Mouse (Mus musculus): ENCODE results near the gene Phc1. TPM values are rescaled to one million over a fixed set of nuclear protein-coding genes. Genes with fewer than 3 reads are reported as not detected.
A peak's percentile ranks its signal among the peaks of the same experiment; 100 is the strongest.

Gene Phc1
- polyA plus RNA-seq, 1 experiment from 2014 or later: 30.6 TPM

DNA sequence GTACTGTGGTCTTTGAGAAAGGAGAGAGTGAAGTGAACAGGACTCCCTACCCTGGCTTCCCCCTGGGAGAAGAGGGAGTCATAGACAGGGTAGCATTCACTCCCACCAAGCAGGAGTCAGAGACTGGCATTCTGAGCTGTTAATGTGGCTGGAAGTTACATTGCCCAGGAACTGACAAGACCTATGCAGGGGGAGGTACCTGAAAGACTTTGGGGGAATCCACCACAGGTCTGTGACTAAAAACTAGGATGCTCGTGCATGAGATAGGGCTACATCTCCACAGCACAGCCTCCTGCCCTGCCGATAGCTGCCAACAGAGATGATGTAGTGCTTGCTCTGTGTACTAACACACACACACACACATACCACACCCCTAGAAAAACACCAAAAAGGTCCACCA lies 56.9 kb downstream of the Phc1 start:
- Histone ChIP-seq H3K27ac (ENCODE audit: low read depth, low read length) (no peak overlapping the region), H3K9me3 (replicated peaks; ENCODE audit: control insufficient read depth, low read length) (no peaks in the 10 kb centered on the region), H3K4me2 (ENCODE audit: low read length) (no peak overlapping the region), H3K4me1 (ENCODE audit: control insufficient read depth, insufficient read depth, low read length) (no peaks in the 10 kb centered on the region), H3K4me3 (ENCODE audit: low read depth, low read length) (no peak overlapping the region), H3K36me3 (ENCODE audit: control insufficient read depth, insufficient read depth, low read length) (no peaks in the 10 kb centered on the region), H3K27me3 (replicated peaks; ENCODE audit: control insufficient read depth, insufficient read depth, low read length) (no peaks in the 10 kb centered on the region), H3K9ac (ENCODE audit: low read length) (no peak overlapping the region)
- DNase-seq (ENCODE audit: low spot score): no peak
- ATAC-seq: no peak
- WGBS: 88% methylated on average over 2 of the region's 2 CpGs

DNA sequence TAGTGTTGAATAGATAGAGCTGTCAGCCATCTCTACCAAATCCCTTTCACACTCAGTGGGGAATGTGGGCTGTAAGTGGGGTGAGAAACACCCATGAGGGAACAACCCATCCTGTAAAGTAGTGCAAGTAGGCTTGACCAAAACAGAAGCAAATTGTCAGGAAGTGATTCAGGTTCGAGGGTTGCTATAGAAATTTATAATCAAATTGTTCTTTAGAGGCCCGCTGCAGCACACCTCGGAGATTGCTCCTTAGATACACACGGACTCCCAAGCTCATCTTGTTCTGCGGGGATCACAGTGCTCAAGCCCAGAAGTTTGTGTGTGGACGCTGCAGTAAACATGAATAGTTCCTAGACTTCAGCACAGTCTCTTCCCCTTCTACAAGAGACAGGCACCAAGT lies 57.6 kb downstream of the Phc1 start, which contains the start of gene Klrg1:
Gene Klrg1, minus strand, starts transcription at position 101 of the 400 bp plus-strand sequence.
- no peaks in the 10 kb centered on the region for H3K36me3 ChIP-seq (ENCODE audit: control insufficient read depth, insufficient read depth, low read length)
- no peak within 1 kb of the TSS for H3K9ac ChIP-seq (ENCODE audit: low read length)
- H3K9me3 ChIP-seq (replicated peaks; ENCODE audit: control insufficient read depth, low read length): no peaks in the 10 kb centered on the region
- no peaks in the 10 kb centered on the region for H3K27me3 ChIP-seq (replicated peaks; ENCODE audit: control insufficient read depth, insufficient read depth, low read length)
- ATAC-seq (no peak), DNase-seq (ENCODE audit: low spot score) (no peak)
- no peak within 1 kb of the TSS for H3K4me3 ChIP-seq (ENCODE audit: low read depth, low read length)
- H3K4me2 ChIP-seq (ENCODE audit: low read length): no peak within 1 kb of the TSS
- no peak within 1 kb of the TSS for H3K27ac ChIP-seq (ENCODE audit: low read depth, low read length)
- no peaks in the 10 kb centered on the region for H3K4me1 ChIP-seq (ENCODE audit: control insufficient read depth, insufficient read depth, low read length)
- 85% methylated on average over 6 of the region's 6 CpGs for WGBS

DNA sequence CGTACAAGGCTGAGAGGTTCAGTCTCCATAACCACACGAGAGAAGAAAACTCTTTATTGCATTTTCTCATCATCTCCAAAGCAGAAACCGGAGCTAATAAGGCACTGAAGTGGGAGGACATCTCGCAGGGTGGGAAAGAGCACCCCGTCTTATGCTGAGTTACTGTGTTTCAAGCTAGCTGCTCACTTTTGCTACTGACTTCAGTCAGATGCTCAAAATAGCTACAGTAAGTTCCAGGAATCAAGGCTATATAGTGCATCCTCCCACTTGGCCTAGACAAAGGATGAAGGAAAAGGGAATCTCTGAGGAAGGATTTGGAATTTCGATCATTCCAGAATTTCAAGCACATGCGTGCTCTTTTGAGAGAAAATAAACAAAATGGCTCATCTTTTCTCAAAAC lies 63.8 kb downstream of the Phc1 start:
- H3K27me3 ChIP-seq (replicated peaks; ENCODE audit: control insufficient read depth, insufficient read depth, low read length): no peaks in the 10 kb centered on the region
- ATAC-seq (no peak), DNase-seq (ENCODE audit: low spot score) (no peak)
- no peaks in the 10 kb centered on the region for H3K4me1 ChIP-seq (ENCODE audit: control insufficient read depth, insufficient read depth, low read length)
- H3K4me3 ChIP-seq (ENCODE audit: low read depth, low read length): no peak overlapping the region
- H3K27ac ChIP-seq (ENCODE audit: low read depth, low read length): no peak overlapping the region
- H3K9ac ChIP-seq (ENCODE audit: low read length): no peak overlapping the region
- no peaks in the 10 kb centered on the region for H3K9me3 ChIP-seq (replicated peaks; ENCODE audit: control insufficient read depth, low read length)
- no peak overlapping the region for H3K4me2 ChIP-seq (ENCODE audit: low read length)
- WGBS: 92% methylated on average over 7 of the region's 7 CpGs
- no peaks in the 10 kb centered on the region for H3K36me3 ChIP-seq (ENCODE audit: control insufficient read depth, insufficient read depth, low read length)

DNA sequence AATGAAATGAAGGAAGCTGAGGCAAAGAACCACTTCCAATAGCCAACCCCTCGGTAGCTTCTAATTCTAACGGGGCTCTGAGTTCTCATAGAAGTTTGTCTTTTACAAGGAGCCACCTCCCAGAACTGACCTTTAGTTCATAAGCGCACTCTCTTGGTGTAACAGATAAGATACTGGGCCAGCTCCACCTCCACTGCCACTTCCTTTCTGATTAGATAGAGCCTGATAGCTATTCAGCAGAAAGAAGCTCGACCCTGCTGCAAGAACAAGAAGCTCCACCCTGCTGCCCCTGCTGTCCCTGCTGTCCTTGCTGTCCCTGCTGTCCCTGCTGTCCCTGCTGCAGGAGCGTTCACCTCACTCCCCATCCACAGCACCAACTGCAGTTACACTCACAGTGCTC lies 65.8 kb downstream of the Phc1 start:
- DNase-seq (ENCODE audit: low spot score): no peak
- ATAC-seq: no peak
- no peaks in the 10 kb centered on the region for H3K9me3 ChIP-seq (replicated peaks; ENCODE audit: control insufficient read depth, low read length)

DNA sequence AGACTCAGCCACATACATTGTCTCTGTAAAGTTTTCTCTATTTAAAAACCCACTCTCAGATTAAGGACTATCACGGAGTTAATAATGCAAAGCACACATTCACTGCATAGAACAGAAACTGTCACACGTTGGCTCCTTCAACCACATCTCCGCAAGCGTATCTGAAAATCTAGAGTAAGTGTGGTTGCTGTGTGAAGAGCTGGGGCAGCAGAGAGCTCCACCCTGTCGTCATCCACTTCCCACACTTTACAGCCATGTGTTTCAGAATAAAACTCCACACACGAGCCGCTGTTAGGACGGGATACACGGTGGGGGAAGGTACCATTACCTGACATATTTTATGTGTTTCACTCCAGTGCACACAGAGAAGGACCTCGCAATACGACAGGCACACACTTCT lies 70.2 kb downstream of the Phc1 start:
- Histone ChIP-seq H3K27ac (ENCODE audit: low read depth, low read length) (no peak overlapping the region), H3K4me1 (ENCODE audit: control insufficient read depth, insufficient read depth, low read length) (no peaks in the 10 kb centered on the region), H3K36me3 (ENCODE audit: control insufficient read depth, insufficient read depth, low read length) (no peaks in the 10 kb centered on the region), H3K4me2 (ENCODE audit: low read length) (no peak overlapping the region), H3K4me3 (ENCODE audit: low read depth, low read length) (no peak overlapping the region), H3K9me3 (replicated peaks; ENCODE audit: control insufficient read depth, low read length) (no peaks in the 10 kb centered on the region), H3K27me3 (replicated peaks; ENCODE audit: control insufficient read depth, insufficient read depth, low read length) (no peaks in the 10 kb centered on the region), H3K9ac (ENCODE audit: low read length) (no peak overlapping the region)
- no peak for ATAC-seq
- no peak for DNase-seq (ENCODE audit: low spot score)
- 85% methylated on average over 11 of the region's 11 CpGs for WGBS

More for the DNA sequence above, 65.8 kb downstream of the Phc1 start:
- H3K4me2 ChIP-seq (ENCODE audit: low read length): no peak overlapping the region
- H3K27me3 ChIP-seq (replicated peaks; ENCODE audit: control insufficient read depth, insufficient read depth, low read length): no peaks in the 10 kb centered on the region
- no peak overlapping the region for H3K4me3 ChIP-seq (ENCODE audit: low read depth, low read length)
- no peak overlapping the region for H3K27ac ChIP-seq (ENCODE audit: low read depth, low read length)
- WGBS: 71% methylated on average over 5 of the region's 5 CpGs
- no peaks in the 10 kb centered on the region for H3K36me3 ChIP-seq (ENCODE audit: control insufficient read depth, insufficient read depth, low read length)
- H3K9ac ChIP-seq (ENCODE audit: low read length): no peak overlapping the region
- no peaks in the 10 kb centered on the region for H3K4me1 ChIP-seq (ENCODE audit: control insufficient read depth, insufficient read depth, low read length)

DNA sequence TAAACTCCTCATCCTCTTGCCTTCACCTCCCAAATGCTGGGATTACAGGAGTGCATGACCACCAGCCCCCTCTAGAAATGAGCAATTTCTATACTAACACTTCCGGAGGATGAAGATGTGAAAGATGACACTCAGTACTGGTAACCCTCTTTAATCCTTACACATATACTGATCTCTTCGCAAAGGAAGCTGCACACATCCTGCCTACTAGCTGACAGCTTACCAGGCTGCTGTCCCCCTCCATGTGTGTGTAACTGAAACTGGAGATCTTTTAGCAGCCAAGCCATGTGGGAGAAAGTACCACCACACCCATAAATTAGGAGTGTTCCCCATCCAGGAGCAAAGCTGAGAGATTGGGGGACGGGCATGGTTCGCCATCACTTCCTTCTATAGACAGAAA lies 71.2 kb downstream of the Phc1 start:
- H3K4me2 ChIP-seq (ENCODE audit: low read length): no peak overlapping the region
- ATAC-seq (peak; percentile 65; the same call in 1 of the 2 replicates), DNase-seq (ENCODE audit: low spot score) (peak; percentile 17)
- H3K36me3 ChIP-seq (ENCODE audit: control insufficient read depth, insufficient read depth, low read length): no peaks in the 10 kb centered on the region
- no peaks in the 10 kb centered on the region for H3K9me3 ChIP-seq (replicated peaks; ENCODE audit: control insufficient read depth, low read length)
- H3K27ac ChIP-seq (ENCODE audit: low read depth, low read length): peak overlapping the region; percentile 9; the same call in 1 of the 2 replicates
- H3K9ac ChIP-seq (ENCODE audit: low read length): no peak overlapping the region
- no peaks in the 10 kb centered on the region for H3K4me1 ChIP-seq (ENCODE audit: control insufficient read depth, insufficient read depth, low read length)
- H3K4me3 ChIP-seq (ENCODE audit: low read depth, low read length): no peak overlapping the region
- H3K27me3 ChIP-seq (replicated peaks; ENCODE audit: control insufficient read depth, insufficient read depth, low read length): no peaks in the 10 kb centered on the region
- 78% methylated on average over 4 of the region's 4 CpGs for WGBS

DNA sequence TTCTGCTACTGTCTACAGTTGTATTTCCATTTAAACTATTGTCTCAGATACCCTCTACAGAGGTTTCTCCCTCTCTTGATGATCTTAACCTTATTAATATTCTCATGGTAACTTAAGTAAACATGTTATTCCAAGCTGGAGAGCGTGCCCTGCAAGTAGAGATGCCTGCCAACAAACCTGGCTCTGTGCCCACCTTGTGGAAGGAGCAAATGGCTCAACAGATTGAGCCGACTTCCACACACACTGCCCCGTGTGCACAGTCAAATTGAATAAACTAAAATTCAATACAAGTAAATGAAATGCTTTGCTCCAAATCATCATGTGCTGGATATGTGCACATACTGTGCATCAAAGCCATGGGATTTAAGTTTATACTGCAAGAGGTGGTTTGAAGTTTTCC lies 71.8 kb downstream of the Phc1 start:
- Histone ChIP-seq H3K9ac (ENCODE audit: low read length) (no peak overlapping the region), H3K9me3 (replicated peaks; ENCODE audit: control insufficient read depth, low read length) (no peaks in the 10 kb centered on the region), H3K27me3 (replicated peaks; ENCODE audit: control insufficient read depth, insufficient read depth, low read length) (no peaks in the 10 kb centered on the region), H3K4me1 (ENCODE audit: control insufficient read depth, insufficient read depth, low read length) (no peaks in the 10 kb centered on the region), H3K27ac (ENCODE audit: low read depth, low read length) (no peak overlapping the region), H3K36me3 (ENCODE audit: control insufficient read depth, insufficient read depth, low read length) (no peaks in the 10 kb centered on the region), H3K4me3 (ENCODE audit: low read depth, low read length) (no peak overlapping the region), H3K4me2 (ENCODE audit: low read length) (no peak overlapping the region)
- ATAC-seq: peak; percentile 87
- DNase-seq (ENCODE audit: low spot score): peak; percentile 88
- 20% methylated on average over 3 of the region's 3 CpGs for WGBS

Other genes with a start within 250 kb of the Phc1 start
- gene Klrg1, start 57.7 kb downstream of the Phc1 start, polyA plus RNA-seq (2014; fragmentation: Nextera tagmentation; extraction: Ambion mirVana): 0.32 and 0.70 TPM in 2 replicates
- gene M6pr, start 31.8 kb downstream of the Phc1 start, polyA plus RNA-seq (2014; fragmentation: Nextera tagmentation; extraction: Ambion mirVana): 63.1 and 63.3 TPM in 2 replicates
- gene Rimklb, start 158.2 kb upstream of the Phc1 start, polyA plus RNA-seq (2014; fragmentation: Nextera tagmentation; extraction: Ambion mirVana): 105 and 108 TPM in 2 replicates
- 1.1 and 1.8 TPM in 2 replicates for gene Mfap5, start 165.3 kb upstream of the Phc1 start, polyA plus RNA-seq (2014; fragmentation: Nextera tagmentation; extraction: Ambion mirVana)
- gene Aicda, start 213.2 kb upstream of the Phc1 start, polyA plus RNA-seq (2014; fragmentation: Nextera tagmentation; extraction: Ambion mirVana): 0.43 and 0.52 TPM in 2 replicates